Mouse (Mus musculus) stomach, embryonic 16.5 days (tissue): Measurements from ENCODE around the gene Cdk2ap2. TPM values are rescaled to one million over a fixed set of nuclear protein-coding genes. Genes with fewer than 3 reads are reported as not detected.

Experiments
- ATAC-seq: fragments of 200-750 bp; cut with Nextera tagmentation; 2 replicates; pipeline ENCODE4 v1.8.0; 2017; ENCODE audit warnings: moderate number of reproducible peaks, moderate TSS enrichment; ENCODE audit not compliant: insufficient read depth, low FRiP score
- H3K27ac ChIP-seq: fragments of 300-500 bp; sonication (generic); 2 replicates; pipeline ENCODE4 v1.5.1; 2014; ENCODE audit warnings: low read length
- H3K27me3 ChIP-seq: fragments of 300-500 bp; sonication (generic); 2 replicates; pipeline ENCODE4 v1.6.1; 2014; ENCODE audit warnings: low read length, control low read depth, mixed read lengths; ENCODE audit not compliant: control insufficient read depth, insufficient read depth
- H3K36me3 ChIP-seq: fragments of 300-500 bp; sonication (generic); 2 replicates; pipeline ENCODE4 v1.6.1; 2014; ENCODE audit warnings: low read length; ENCODE audit not compliant: control insufficient read depth, insufficient read depth
- H3K4me1 ChIP-seq: fragments of 300-500 bp; sonication (generic); 2 replicates; pipeline ENCODE4 v1.6.1; 2014; ENCODE audit warnings: low read length, control low read depth, mixed read lengths; ENCODE audit not compliant: control insufficient read depth, insufficient read depth
- H3K4me2 ChIP-seq: fragments of 300-500 bp; sonication (generic); 2 replicates; pipeline ENCODE4 v1.6.1; 2014; ENCODE audit warnings: low read depth, low read length, mixed read lengths
- H3K4me3 ChIP-seq: fragments of 300-500 bp; sonication (generic); replicated peaks from 2 replicates; pipeline ENCODE4 v1.5.1; 2014; ENCODE audit warnings: mild to moderate bottlenecking, low read length
- H3K9ac ChIP-seq: fragments of 300-500 bp; sonication (generic); 2 replicates; pipeline ENCODE4 v1.6.1; 2014; ENCODE audit warnings: low read length
- H3K9me3 ChIP-seq: fragments of 300-500 bp; sonication (generic); replicated peaks from 2 replicates; pipeline ENCODE4 v1.6.1; 2016; ENCODE audit warnings: low read length, control low read depth; ENCODE audit not compliant: control insufficient read depth
- WGBS: fragments of 180-500 bp; shearing (Covaris S2); extraction: QIAGEN DNeasy Blood & Tissue Kit; methylation state at CpG from one replicate; pipeline ENCODE4 v1.1.7; 2014; 5-methylcytosine and 5-hydroxymethylcytosine counted together
- polyA plus RNA-seq: library from polyadenylated mRNA; unstranded; fragments of >200 nt; fragmentation: Nextera tagmentation; extraction: Ambion mirVana; gene quantifications from 2 replicates; pipeline ENCODE4 v1.2.1, GENCODE M21; 2015

Cdk2ap2 gene
- polyA plus RNA-seq, 1 experiment from 2014 or later = 115 TPM

DNA sequence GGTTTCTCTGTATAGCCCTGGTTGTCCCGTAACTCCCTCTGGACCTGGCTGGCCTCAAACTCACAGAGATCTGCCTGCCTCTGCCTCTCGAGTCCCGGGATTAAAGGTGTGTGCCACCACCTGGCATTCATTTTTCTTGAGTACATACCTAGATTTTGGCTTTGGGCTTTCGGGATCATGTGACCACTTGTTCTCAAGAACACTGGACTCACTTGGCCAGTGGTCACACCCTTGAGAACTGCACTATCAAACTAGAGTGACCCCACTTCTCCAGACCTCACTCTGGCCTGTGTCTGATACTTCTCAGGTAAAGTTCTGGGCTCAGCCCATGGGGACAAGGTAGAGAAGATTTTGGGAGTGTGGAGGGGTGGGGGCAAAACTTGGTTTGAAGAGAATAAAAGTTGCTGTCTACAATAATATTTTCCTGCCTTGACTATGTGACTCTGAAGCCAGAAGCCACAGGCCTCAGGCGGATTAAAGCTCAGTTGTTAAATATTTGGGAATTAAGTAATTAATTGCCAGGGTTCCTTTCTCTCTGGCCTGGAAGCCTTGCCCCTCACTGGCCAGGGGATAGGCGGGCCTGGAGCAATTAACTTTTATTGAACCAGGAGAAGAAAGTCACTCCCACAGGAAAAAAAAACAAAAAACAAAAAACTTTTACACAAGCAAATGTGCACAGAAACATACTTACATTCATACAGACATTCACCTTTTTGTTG is 24.1 kb upstream of the Cdk2ap2 start:
- Histone ChIP-seq H3K9ac (no peak overlapping the region), H3K27ac (no peak overlapping the region), H3K4me1 (peaks cover 7% of the 10 kb centered on the region; the same call in 1 of the 2 replicates), H3K4me2 (no peak overlapping the region), H3K36me3 (no peaks in the 10 kb centered on the region), H3K27me3 (no peaks in the 10 kb centered on the region), H3K9me3 (no peaks in the 10 kb centered on the region), H3K4me3 (no peak overlapping the region)
- 85% methylated on average over 6 of the region's 6 CpGs for WGBS
- ATAC-seq = no peak

DNA sequence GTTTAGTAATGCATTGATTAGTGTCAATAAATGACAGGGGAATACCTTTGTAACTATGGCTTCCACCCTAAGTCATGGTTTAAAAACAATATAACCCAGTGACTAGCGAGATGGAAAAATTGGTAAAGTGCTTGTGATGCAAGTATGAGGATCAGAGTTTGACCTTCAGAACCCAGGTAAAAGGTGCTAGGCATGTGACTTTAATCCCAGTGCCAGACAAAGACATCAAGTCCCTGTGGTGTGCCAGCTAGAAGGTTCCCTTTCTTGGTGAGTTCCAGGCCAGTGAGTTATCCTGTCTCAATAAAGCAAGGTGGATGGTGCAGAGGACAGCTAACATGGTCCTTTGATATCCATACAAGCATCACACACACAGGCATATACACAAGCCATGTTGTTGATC is 21.5 kb upstream of the Cdk2ap2 start:
- 93% methylated on average over 1 of the region's 1 CpGs for WGBS

DNA sequence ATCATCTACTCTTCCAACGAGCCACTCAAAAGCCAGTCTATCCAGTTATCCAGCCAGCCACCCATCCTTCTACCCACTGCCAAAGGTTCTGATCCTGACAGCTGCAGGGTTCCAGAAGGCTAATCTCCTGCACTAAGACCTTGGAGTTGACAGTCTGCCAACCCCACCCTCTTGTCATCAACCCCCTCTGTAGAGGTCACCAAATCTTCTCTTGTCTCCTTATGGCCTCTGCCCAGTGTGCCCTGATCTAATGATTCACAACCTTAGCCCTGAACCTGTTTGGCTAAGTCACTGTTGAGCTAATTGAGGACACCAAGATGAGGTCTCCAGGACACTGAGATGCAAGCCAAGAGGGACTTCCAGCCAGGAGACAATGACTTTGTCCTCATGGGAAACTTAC is 17.4 kb upstream of the Cdk2ap2 start:
- H3K9me3 ChIP-seq = no peaks in the 10 kb centered on the region
- H3K9ac ChIP-seq = no peak overlapping the region
- ATAC-seq = no peak
- WGBS = 79% methylated on average over 1 of the region's 1 CpGs
- H3K4me2 ChIP-seq = no peak overlapping the region
- no peaks in the 10 kb centered on the region for H3K4me1 ChIP-seq
- H3K4me3 ChIP-seq = no peak overlapping the region
- H3K36me3 ChIP-seq = no peaks in the 10 kb centered on the region
- no peak overlapping the region for H3K27ac ChIP-seq
- no peaks in the 10 kb centered on the region for H3K27me3 ChIP-seq

More for the DNA sequence above, 21.5 kb upstream of the Cdk2ap2 start:
- no peak overlapping the region for H3K4me2 ChIP-seq
- no peak overlapping the region for H3K27ac ChIP-seq
- no peaks in the 10 kb centered on the region for H3K36me3 ChIP-seq
- 0 out of 2 replicates have a peak, but pooled peaks cover under 1% of the 10 kb centered on the region for H3K4me1 ChIP-seq
- H3K9ac ChIP-seq = no peak overlapping the region
- H3K9me3 ChIP-seq = no peaks in the 10 kb centered on the region
- H3K4me3 ChIP-seq = no peak overlapping the region
- no peaks in the 10 kb centered on the region for H3K27me3 ChIP-seq
- no peak for ATAC-seq

DNA sequence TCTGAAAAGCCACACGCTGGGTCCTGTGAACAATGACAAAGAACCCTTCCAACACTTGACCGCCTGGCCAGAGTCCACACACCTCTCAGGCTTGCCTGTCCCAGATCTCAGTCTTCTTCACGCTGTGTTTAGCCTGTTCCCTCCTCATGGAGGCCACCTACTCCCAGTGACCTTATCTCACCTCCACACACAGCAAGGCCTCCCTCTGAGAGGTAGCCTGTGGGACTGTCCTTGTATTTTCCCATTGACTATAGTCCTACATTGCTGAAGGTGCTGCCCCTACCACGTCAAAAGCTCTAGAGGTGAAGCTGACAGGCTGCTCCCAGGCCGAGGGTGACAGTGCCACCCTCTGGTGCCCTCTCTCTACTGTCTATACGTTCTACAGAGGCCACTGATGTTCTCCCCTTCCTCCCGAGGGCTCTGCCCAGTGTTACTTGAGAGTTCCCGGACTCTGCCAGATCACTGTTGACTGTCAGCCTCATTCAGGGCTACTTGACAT is 16.4 kb upstream of the Cdk2ap2 start:
- H3K4me1 ChIP-seq = no peaks in the 10 kb centered on the region
- H3K4me3 ChIP-seq = no peak overlapping the region
- no peak overlapping the region for H3K4me2 ChIP-seq
- 57% methylated on average over 8 of the region's 8 CpGs for WGBS
- no peak overlapping the region for H3K27ac ChIP-seq
- H3K27me3 ChIP-seq = no peaks in the 10 kb centered on the region
- ATAC-seq = no peak
- no peaks in the 10 kb centered on the region for H3K36me3 ChIP-seq
- H3K9me3 ChIP-seq = no peaks in the 10 kb centered on the region
- H3K9ac ChIP-seq = no peak overlapping the region

DNA sequence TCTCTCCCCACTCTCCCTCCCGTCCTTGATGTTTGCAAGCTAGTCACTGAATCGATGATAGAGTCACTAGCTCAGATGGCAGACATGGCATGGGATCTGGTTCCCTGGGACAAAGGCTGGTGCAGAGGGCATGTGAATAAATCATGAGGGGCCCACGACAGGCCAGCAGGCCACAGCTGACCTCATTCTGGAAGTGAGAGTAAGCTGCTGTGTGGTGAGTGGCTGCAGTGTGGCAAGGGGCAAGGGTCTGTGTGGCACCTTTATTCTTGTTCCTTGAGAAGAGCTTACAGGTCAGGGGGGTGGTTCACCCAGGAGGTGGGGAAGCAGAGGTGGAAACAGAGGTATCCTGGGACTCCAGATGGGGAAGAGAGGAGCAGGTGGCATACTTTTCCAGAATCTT is 15.6 kb upstream of the Cdk2ap2 start, which contains the start of gene Cabp2:
Gene Cabp2 (plus strand): TSS at position 185 of the 400 bp plus-strand sequence.
- H3K36me3 ChIP-seq = no peaks in the 10 kb centered on the region

DNA sequence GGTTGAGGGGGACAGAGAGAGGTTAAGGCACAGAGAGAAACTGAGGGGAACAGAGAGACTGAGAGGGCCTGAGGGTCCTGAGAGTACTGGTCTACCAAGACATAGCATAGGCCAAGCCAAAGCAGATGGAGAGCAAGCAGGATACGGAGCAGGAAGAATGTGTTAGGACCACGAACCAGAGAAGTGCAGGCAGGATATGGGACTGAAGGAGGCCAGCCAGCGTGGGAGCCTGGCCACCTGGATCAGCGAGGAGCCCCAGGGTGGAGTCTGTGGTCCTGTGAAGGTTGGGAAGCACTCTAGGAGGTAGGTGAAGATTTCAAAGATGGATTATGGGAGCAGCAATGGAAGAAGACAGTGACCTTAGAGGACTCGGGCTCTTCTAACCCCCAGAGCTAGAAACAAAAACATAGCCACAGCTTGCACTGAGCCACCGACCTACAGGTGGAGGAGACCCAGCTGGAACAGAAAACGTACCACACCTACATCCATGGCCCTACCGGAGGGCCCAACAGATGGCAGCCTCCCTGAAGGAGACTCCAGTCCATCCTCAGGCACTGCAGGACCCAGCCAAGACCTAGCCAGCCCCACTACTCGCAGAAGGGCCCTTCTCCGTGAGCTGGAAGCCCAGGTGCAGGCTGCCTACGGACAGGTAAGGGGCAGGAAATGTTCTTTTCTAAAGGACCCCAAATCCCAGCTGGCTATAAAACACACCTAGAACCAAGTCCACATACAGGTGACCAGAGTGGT is 14.6 kb upstream of the Cdk2ap2 start:
- no peak overlapping the region for H3K4me2 ChIP-seq
- H3K27me3 ChIP-seq = no peaks in the 10 kb centered on the region
- no peak overlapping the region for H3K27ac ChIP-seq
- no peak overlapping the region for H3K9ac ChIP-seq
- H3K4me1 ChIP-seq = no peaks in the 10 kb centered on the region
- no peaks in the 10 kb centered on the region for H3K9me3 ChIP-seq
- WGBS = 79% methylated on average over 11 of the region's 11 CpGs
- ATAC-seq = no peak
- no peak overlapping the region for H3K4me3 ChIP-seq
- H3K36me3 ChIP-seq = no peaks in the 10 kb centered on the region

More for the DNA sequence above, 15.6 kb upstream of the Cdk2ap2 start, which contains the start of gene Cabp2:
- Histone ChIP-seq H3K4me3 (no peak within 1 kb of the TSS), H3K9me3 (no peaks in the 10 kb centered on the region), H3K27ac (no peak within 1 kb of the TSS), H3K4me2 (no peak within 1 kb of the TSS), H3K4me1 (no peaks in the 10 kb centered on the region), H3K9ac (no peak within 1 kb of the TSS), H3K27me3 (no peaks in the 10 kb centered on the region)
- 58% methylated on average over 3 of the region's 3 CpGs for WGBS
- ATAC-seq = no peak

DNA sequence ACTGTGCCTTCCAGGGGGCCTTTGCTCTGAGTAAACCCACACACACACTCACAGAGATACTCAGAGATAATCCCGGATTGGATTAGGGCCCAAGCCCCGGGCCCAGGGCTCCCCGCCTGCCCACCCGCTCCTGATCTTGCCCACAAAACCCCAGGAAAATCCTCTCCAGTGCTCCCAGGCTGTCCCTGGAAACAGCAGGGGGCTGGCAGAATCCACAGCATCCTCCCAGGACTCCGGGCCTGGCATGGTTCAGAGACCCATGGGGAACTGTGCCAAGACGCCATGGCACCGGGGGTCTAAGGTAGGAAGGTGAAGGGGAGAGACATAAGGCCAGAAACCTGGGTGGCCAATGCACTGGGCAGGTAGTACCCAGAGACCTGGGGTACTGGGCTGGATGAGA is 13.7 kb upstream of the Cdk2ap2 start:
- Histone ChIP-seq H3K4me3 (no peak overlapping the region), H3K27me3 (no peaks in the 10 kb centered on the region), H3K4me1 (no peaks in the 10 kb centered on the region), H3K9ac (no peak overlapping the region), H3K36me3 (no peaks in the 10 kb centered on the region), H3K27ac (no peak overlapping the region), H3K9me3 (no peaks in the 10 kb centered on the region), H3K4me2 (no peak overlapping the region)
- 88% methylated on average over 7 of the region's 7 CpGs for WGBS
- ATAC-seq = no peak

DNA sequence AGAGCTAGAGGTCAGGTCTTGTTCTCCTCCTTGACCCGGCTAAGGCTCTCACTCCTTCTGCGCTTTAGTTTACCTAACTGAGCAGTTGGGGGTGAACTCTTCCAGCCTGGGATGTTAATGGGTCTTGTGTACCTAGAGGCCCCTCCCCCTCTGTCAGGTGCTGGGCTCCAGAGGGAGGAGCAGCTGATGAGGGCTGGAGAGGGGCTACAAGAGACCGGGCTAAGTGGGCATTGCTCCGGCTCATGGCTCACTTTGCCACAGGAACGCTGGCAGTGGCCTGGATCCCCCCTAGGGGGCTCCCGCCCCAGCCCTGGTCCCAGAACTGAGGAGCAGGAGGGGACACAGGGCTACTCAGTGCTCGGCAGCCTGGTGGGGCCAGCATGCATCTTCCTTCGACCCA is 13.2 kb upstream of the Cdk2ap2 start:
- Histone ChIP-seq H3K36me3 (no peaks in the 10 kb centered on the region), H3K27ac (no peak overlapping the region), H3K9ac (no peak overlapping the region), H3K27me3 (no peaks in the 10 kb centered on the region), H3K4me2 (no peak overlapping the region), H3K4me1 (no peaks in the 10 kb centered on the region), H3K9me3 (no peaks in the 10 kb centered on the region), H3K4me3 (no peak overlapping the region)
- ATAC-seq = no peak
- 21% methylated on average over 8 of the region's 8 CpGs for WGBS

DNA sequence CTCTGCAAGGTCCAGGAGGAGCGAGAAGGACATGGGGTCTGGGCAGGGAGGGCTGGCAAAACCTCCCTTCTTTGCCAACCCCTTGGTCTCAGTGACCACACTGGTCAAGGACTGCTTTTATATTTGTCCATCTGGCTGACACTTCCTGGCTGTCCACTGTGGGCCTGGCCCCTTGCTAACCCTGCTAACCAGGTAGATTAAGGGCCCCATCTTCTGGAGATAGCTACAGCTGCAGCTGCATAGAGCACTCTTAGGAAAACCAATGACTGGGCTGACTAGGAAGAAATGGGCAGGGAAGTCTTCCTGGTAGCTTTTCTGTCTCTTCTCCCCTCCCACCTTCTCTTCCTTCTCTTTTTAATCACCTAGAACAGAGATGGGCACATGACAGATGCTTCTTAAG is 12.0 kb upstream of the Cdk2ap2 start:
- WGBS = 89% methylated on average over 1 of the region's 1 CpGs
- Histone ChIP-seq H3K36me3 (no peaks in the 10 kb centered on the region), H3K9ac (no peak overlapping the region), H3K27ac (no peak overlapping the region), H3K4me3 (no peak overlapping the region), H3K4me2 (no peak overlapping the region), H3K4me1 (no peaks in the 10 kb centered on the region), H3K9me3 (no peaks in the 10 kb centered on the region), H3K27me3 (no peaks in the 10 kb centered on the region)
- 0 out of 2 replicates have a peak, but pooled peaks have one; percentile 56 for ATAC-seq
